Mouse (Mus musculus) olfactory bulb, adult 2 months (tissue): ENCODE data around the gene Hist1h2af.

ENCODE experiments used
- CTCF ChIP-seq: fragments of 200-500 bp; IDR thresholded peaks from 2 replicates; pipeline ENCODE4 v1.5.1; 2012; ENCODE audit warnings: low read depth, mild to moderate bottlenecking, low read length, moderate library complexity; ENCODE audit not compliant: insufficient read depth
- POLR2A ChIP-seq: fragments of 200-500 bp; IDR thresholded peaks from 2 replicates; pipeline ENCODE4 v1.6.1; 2012; ENCODE audit warnings: mild to moderate bottlenecking, low read depth, low read length, moderate library complexity; ENCODE audit not compliant: insufficient read depth

GRCm38 (mm10) chr13:23529005-23529404 lies 4.7 kb upstream of the Hist1h2af start:
- TF ChIP-seq POLR2A (no peak), CTCF (no peak)
